Mouse (Mus musculus): ENCODE measurements at regions not wholly inside any gene's neighbourhood (a gene's known extent, or its start where the extent isn't known, plus 50 kb on each side); places are given as distances from the start of the nearest gene placed in this dataset.

DNA sequence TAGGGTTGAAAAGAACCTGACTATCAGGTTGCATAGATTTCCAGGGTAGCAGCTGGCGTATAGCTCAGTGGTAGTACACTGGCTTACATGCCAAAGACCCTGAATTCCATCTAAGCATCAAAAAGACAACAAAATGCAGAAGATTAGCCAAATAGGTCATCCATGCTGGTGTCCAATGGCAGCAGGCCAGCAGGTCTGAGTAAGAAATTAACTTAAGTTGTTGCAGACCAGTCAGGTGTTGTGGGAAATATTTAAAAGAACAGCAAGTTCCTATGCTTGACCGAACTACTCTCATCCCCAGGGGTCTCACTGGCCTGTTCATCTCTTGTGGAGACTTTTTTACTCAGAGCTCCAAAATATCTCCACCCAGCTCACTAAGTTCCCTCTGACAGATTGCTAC is 602.7 kb upstream of the Intu start:
- Histone ChIP-seq H3K4me2 (replicated peaks) (no peak overlapping the region), H3K27ac (replicated peaks) (no peak overlapping the region), H3K36me3 (no peaks in the 10 kb centered on the region), H3K27me3 (no peaks in the 10 kb centered on the region), H3K4me1 (no peaks in the 10 kb centered on the region), H3K9me3 (no peaks in the 10 kb centered on the region), H3K4me3 (no peak overlapping the region), H3K9ac (replicated peaks) (no peak overlapping the region)
- no peak for ATAC-seq (replicated peaks)
- 94% methylated on average over 2 of the region's 2 CpGs for WGBS

DNA sequence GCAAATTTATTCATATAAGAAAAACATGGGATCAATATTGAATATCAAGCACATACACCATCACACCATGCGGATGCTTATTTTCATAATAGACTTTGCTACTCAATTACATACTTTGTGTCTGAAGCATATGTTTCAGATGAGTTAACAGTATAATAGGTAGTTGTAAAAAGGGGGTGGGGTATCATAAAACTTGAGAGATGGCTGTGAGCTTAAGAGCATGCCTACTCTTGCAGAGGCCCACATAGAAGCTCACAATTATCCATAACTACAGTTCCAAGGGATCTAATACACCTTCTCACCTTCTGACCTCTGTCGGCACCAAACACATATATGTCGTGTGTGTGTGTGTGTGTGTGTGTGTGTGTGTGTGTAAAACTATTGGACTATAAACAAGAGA is 597.7 kb upstream of the Intu start:
- no peaks in the 10 kb centered on the region for H3K9me3 ChIP-seq
- no peaks in the 10 kb centered on the region for H3K36me3 ChIP-seq
- H3K4me3 ChIP-seq: no peak overlapping the region
- H3K27me3 ChIP-seq: no peaks in the 10 kb centered on the region
- H3K9ac ChIP-seq (replicated peaks): no peak overlapping the region
- 90% methylated on average over 3 of the region's 3 CpGs for WGBS
- ATAC-seq (replicated peaks): no peak
- H3K4me1 ChIP-seq: no peaks in the 10 kb centered on the region
- H3K4me2 ChIP-seq (replicated peaks): no peak overlapping the region
- H3K27ac ChIP-seq (replicated peaks): no peak overlapping the region

DNA sequence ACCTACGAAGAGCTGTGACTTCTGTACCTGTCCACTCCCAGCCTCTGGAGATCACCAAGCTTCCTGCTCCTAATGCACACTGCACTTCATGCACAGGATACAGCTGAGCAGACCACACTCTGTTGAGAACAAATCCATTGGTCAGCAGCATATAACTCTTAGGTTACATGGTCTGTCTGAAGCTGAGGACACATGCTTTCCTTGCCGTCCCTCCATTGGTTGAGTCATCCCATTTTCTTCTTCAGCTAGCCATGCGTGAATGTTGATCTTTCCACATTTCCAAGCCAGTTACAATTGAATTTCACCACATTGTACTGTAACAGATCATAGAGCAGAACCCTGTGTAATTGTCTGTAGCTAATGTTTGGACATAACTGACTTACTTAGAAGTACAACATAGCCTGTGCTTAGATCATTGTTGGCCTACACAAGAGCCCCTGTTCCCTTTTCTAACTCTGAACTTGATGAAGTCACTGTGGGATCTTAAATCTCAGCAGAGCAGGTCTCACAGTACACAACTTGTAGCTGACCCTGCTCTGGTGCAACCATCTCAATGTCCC is 593.3 kb upstream of the Intu start:
- Histone ChIP-seq H3K4me2 (replicated peaks) (no peak overlapping the region), H3K9ac (replicated peaks) (no peak overlapping the region), H3K9me3 (no peaks in the 10 kb centered on the region), H3K4me3 (no peak overlapping the region), H3K4me1 (no peaks in the 10 kb centered on the region), H3K27ac (replicated peaks) (no peak overlapping the region), H3K36me3 (no peaks in the 10 kb centered on the region), H3K27me3 (no peaks in the 10 kb centered on the region)
- WGBS: 95% methylated on average over 3 of the region's 3 CpGs
- no peak for ATAC-seq (replicated peaks)

DNA sequence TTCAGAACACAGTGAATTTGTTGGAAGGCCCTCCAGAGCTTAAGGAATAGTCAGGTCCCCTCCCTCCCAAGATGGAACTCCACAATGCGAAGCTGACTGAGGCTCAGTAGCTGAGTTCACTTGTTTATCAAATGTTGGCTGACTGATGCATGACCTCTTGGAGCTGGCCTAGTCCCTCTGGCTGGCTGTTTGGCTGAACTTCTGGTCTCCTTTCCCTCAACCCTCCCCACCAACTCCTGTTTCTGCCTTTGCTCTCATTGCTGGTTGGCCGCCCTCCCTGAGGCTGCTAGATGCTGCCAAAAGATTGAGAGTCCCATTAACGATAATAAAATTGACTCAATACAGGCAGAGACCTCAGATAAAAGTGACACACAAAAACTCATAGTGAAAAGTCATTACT is 586.5 kb upstream of the Intu start:
- no peak for ATAC-seq (replicated peaks)
- Histone ChIP-seq H3K27me3 (no peaks in the 10 kb centered on the region), H3K36me3 (no peaks in the 10 kb centered on the region), H3K9ac (replicated peaks) (no peak overlapping the region), H3K4me2 (replicated peaks) (no peak overlapping the region), H3K9me3 (no peaks in the 10 kb centered on the region), H3K4me3 (no peak overlapping the region), H3K4me1 (no peaks in the 10 kb centered on the region), H3K27ac (replicated peaks) (no peak overlapping the region)
- 88% methylated on average over 3 of the region's 3 CpGs for WGBS

DNA sequence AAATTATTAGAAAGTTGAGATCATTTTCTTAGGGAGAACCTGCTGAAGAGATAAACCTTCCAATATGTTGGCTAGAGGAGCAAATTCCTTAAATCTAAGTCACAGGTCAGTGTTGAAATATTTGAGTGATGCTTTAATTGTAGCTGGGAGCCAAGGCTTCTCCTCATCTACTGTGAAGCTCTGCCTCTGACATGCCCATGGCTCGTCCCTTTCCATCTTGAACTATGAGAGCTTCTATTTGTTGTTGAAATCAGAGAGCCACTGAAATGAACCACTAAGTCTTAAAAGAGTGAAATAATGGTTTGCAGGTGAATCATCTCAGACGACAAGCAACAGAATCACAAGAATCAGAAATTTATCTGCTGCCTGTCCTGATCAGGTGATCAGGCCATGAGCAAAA is 579.0 kb upstream of the Intu start:
- WGBS: 93% methylated on average over 2 of the region's 2 CpGs
- Histone ChIP-seq H3K9me3 (no peaks in the 10 kb centered on the region), H3K36me3 (no peaks in the 10 kb centered on the region), H3K9ac (replicated peaks) (no peak overlapping the region), H3K4me2 (replicated peaks) (no peak overlapping the region), H3K4me1 (no peaks in the 10 kb centered on the region), H3K27ac (replicated peaks) (no peak overlapping the region), H3K27me3 (no peaks in the 10 kb centered on the region), H3K4me3 (no peak overlapping the region)
- ATAC-seq (replicated peaks): no peak

DNA sequence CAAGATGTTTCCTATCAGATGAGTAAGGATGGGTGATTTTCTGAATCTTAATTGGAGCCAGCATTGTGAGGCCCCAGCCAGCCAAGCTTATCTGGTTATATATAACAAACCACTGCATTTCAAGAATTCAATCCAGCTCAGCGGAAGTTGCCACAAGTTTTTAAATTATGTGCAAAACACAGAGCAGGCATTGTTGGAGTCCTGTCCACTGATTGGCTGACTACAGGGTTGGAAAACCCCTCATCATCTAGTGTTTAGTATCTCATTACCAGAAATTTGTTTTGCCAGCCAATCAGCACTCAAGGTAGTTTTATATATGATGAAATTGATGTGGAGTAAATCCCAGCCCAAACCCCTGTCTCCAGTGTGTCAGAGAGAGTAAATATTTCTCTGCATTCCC is 578.5 kb upstream of the Intu start:
- H3K36me3 ChIP-seq: no peaks in the 10 kb centered on the region
- ATAC-seq (replicated peaks): no peak
- no peak overlapping the region for H3K27ac ChIP-seq (replicated peaks)
- H3K27me3 ChIP-seq: no peaks in the 10 kb centered on the region
- no peak overlapping the region for H3K4me3 ChIP-seq
- H3K4me1 ChIP-seq: no peaks in the 10 kb centered on the region
- no peak overlapping the region for H3K9ac ChIP-seq (replicated peaks)
- 84% methylated on average over 1 of the region's 1 CpGs for WGBS
- H3K4me2 ChIP-seq (replicated peaks): no peak overlapping the region
- no peaks in the 10 kb centered on the region for H3K9me3 ChIP-seq

DNA sequence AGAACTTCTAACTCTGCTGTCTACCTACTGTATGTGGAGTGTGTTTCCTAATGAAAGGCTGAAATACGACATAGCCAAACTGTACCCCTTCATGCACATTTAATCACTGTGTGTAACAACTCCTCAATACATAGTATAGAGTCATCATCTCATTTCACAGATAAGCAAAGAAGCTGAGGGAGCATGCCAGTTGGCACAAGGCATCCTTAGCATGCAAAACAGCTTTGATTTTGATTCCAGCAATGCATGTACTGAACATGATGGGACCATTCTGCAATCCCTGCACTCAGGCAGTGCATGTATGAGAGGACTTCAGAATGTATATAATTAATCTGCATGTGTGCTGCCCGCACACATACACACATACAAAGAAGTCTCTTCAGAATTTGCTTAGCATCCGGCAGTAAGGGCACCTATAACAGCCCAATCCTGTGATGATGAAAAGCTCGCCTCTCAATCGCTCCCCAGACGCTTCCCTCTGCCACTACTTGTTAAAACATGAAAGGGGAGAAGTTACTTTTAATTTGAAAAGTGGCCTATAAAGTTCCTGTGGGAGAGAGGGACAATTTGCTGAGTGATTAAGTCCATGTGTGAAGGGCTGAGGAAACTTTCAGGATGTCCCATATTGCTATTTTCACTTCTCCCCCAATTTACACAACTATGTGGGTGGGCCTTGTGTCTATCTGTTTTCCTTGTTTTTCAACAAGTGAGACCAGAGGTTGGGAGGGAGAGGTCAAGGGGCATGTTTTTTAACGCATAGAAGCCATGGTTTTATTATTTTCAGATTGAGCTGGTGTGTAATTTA is 569.0 kb upstream of the Intu start:
- Histone ChIP-seq H3K27ac (replicated peaks) (no peak overlapping the region), H3K9ac (replicated peaks) (no peak overlapping the region), H3K36me3 (no peaks in the 10 kb centered on the region), H3K27me3 (no peaks in the 10 kb centered on the region), H3K4me1 (0 out of 2 replicates have a peak, but pooled peaks cover 2% of the 10 kb centered on the region), H3K9me3 (no peaks in the 10 kb centered on the region), H3K4me3 (no peak overlapping the region), H3K4me2 (replicated peaks) (no peak overlapping the region)
- no peak; the same call in 1 of the 2 replicates for ATAC-seq (replicated peaks)
- 55% methylated on average over 7 of the region's 7 CpGs for WGBS

DNA sequence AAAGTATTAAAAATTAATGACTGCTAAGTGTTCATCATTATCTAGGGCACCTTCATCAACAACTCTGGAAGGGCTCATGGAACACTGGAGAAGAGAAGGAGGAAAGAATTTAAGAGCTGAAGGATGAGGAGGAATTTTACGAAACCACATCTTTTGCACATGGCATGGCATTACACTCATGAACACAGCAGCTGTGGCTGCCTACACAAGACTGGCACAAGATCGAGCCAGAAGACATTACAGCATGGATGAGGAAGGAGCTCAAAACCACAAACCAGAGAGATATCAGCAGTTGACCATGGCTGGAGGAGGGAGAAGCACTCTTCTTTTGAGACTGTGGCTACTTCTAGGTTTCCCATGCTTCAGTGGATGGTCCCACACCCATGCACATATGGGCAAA is 565.7 kb upstream of the Intu start:
- Histone ChIP-seq H3K4me2 (replicated peaks) (no peak overlapping the region), H3K9me3 (no peaks in the 10 kb centered on the region), H3K27ac (replicated peaks) (no peak overlapping the region), H3K9ac (replicated peaks) (no peak overlapping the region), H3K27me3 (no peaks in the 10 kb centered on the region), H3K4me1 (0 out of 2 replicates have a peak, but pooled peaks cover 2% of the 10 kb centered on the region), H3K4me3 (no peak overlapping the region), H3K36me3 (no peaks in the 10 kb centered on the region)
- ATAC-seq (replicated peaks): no peak
- WGBS: 95% methylated on average over 2 of the region's 2 CpGs

DNA sequence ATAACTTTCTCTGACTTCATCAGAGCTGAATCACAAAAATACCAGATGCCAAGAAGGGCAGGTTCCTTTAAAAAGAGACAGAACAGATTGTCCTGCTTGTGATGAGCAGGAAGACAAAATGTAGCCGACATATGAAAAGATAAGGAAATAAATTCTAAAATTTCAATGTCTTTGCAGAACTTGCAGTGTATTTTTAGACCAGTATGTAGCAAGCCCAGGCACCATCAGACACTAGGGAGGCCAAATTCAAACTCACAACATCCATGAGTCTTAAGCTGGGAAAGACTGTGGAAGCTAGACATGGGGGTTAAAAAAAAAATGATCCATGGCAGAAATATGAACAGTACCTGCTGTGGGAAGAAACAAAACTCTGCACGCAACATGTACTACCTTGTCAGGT is 564.7 kb upstream of the Intu start:
- no peak for ATAC-seq (replicated peaks)
- H3K4me2 ChIP-seq (replicated peaks): no peak overlapping the region
- WGBS: 88% methylated on average over 2 of the region's 2 CpGs
- no peak overlapping the region for H3K4me3 ChIP-seq
- no peaks in the 10 kb centered on the region for H3K36me3 ChIP-seq
- H3K9me3 ChIP-seq: no peaks in the 10 kb centered on the region
- H3K27me3 ChIP-seq: no peaks in the 10 kb centered on the region
- no peak overlapping the region for H3K9ac ChIP-seq (replicated peaks)
- H3K4me1 ChIP-seq: 0 out of 2 replicates have a peak, but pooled peaks cover 2% of the 10 kb centered on the region
- no peak overlapping the region for H3K27ac ChIP-seq (replicated peaks)

DNA sequence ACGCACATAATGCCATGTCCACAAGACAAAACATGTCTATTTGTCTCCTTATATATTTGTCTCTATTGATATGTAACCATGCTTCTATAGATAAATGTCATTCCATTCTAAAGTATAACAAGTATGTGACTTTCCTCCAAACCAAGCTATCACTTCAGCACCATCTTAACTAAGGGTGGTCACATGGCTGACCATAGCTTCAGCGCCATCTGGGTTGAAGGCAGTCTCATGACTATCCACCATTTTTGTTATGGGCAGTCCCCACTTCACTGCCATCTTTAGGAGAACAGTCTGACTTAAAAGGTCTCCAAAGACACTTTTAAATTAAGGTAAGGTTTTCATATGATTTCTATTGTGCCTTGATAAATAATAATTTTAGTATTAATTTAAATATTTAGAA is 554.1 kb upstream of the Intu start:
- Histone ChIP-seq H3K4me1 (no peaks in the 10 kb centered on the region), H3K36me3 (no peaks in the 10 kb centered on the region), H3K27me3 (no peaks in the 10 kb centered on the region), H3K4me2 (replicated peaks) (no peak overlapping the region), H3K9ac (replicated peaks) (no peak overlapping the region), H3K9me3 (no peaks in the 10 kb centered on the region), H3K4me3 (no peak overlapping the region), H3K27ac (replicated peaks) (no peak overlapping the region)
- ATAC-seq (replicated peaks): no peak
- 95% methylated on average over 2 of the region's 2 CpGs for WGBS

DNA sequence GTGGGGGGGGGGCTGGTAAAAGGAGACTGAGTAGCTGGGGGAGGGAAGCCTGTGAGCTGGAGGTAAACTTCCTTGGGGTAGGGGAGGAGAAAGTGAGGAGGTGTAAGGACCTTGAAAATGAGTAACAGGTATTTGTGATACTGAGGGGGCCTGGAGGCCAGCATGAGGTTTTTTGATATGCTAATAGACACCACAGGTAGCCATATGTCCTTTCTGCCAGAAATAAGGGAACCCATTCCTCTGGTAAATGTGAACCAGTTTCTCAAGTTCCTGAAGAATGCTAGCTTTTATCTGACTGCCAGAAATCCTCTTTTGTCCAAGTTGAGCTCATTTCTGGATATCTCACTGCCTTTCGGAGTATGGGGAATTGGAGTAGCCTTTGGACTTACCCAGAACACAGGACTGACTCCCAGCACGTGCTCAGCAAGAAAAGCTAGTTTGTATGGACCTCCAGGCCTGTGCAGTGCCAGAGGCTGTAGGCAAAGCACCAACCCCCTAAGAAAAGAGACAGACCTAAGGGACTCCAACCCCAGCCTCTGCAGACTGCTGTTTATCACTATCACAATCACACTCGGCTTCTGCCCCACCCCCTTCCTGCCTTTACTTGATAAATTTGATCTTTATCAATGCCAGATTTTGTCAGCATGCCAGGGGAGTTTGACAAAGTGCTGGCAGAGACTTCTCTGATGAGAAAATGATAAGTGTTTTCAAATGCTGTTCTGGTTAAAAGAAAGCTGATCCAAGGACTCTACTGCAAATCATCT is 552.0 kb upstream of the Intu start:
- no peak overlapping the region for H3K27ac ChIP-seq (replicated peaks)
- no peak overlapping the region for H3K4me2 ChIP-seq (replicated peaks)
- no peak overlapping the region for H3K4me3 ChIP-seq
- H3K9ac ChIP-seq (replicated peaks): no peak overlapping the region
- 15% methylated on average over 3 of the region's 3 CpGs for WGBS
- H3K36me3 ChIP-seq: no peaks in the 10 kb centered on the region
- no peaks in the 10 kb centered on the region for H3K9me3 ChIP-seq
- H3K4me1 ChIP-seq: no peaks in the 10 kb centered on the region
- H3K27me3 ChIP-seq: no peaks in the 10 kb centered on the region
- no peak for ATAC-seq (replicated peaks)

DNA sequence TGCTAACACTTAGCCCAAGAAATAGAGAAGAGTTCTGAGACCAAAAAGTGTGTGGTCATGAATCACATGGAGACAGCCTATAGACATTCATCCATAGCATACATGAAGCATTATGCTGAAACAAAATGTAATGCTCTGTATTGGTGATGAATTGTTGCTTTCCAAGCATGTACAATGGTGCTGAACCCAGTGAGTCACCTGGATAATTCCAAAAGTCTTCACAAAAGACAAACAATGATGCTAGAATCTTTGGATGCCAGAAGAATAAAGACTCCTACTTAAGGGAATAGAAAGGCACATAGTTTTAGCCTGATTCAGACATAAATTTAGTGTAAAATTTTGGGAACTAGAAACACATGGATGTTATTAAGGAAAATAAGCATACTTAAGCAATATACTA is 548.4 kb upstream of the Intu start:
- Histone ChIP-seq H3K9me3 (no peaks in the 10 kb centered on the region), H3K36me3 (no peaks in the 10 kb centered on the region), H3K27me3 (no peaks in the 10 kb centered on the region), H3K4me1 (no peaks in the 10 kb centered on the region), H3K27ac (replicated peaks) (no peak overlapping the region), H3K4me2 (replicated peaks) (no peak overlapping the region), H3K9ac (replicated peaks) (no peak overlapping the region), H3K4me3 (no peak overlapping the region)
- no peak for ATAC-seq (replicated peaks)

All from forebrain, embryonic 15.5 days (tissue).